Mouse (Mus musculus) stomach, embryonic 15.5 days (tissue): ENCODE data around the gene Heatr5a. TPM values are rescaled to one million over a fixed set of nuclear protein-coding genes. Genes with fewer than 3 reads are reported as not detected.

Experiments
- ATAC-seq: fragments of 200-750 bp; cut with Nextera tagmentation; 2 replicates; pipeline ENCODE4 v1.8.0; 2017; ENCODE audit warnings: low read depth, moderate number of reproducible peaks, moderate TSS enrichment; ENCODE audit not compliant: insufficient read depth, low FRiP score
- H3K27ac ChIP-seq: fragments of 300-500 bp; sonication (generic); 2 replicates; pipeline ENCODE4 v1.5.1; 2015; ENCODE audit warnings: mild to moderate bottlenecking, inconsistent platforms
- H3K27me3 ChIP-seq: fragments of 300-500 bp; sonication (generic); replicated peaks from 2 replicates; pipeline ENCODE4 v1.6.1; 2015; ENCODE audit warnings: inconsistent platforms
- H3K36me3 ChIP-seq: fragments of 300-500 bp; sonication (generic); 2 replicates; pipeline ENCODE4 v1.6.1; 2015; ENCODE audit warnings: inconsistent platforms
- H3K4me1 ChIP-seq: fragments of 300-500 bp; sonication (generic); 2 replicates; pipeline ENCODE4 v1.6.1; 2015; ENCODE audit warnings: inconsistent platforms
- H3K4me2 ChIP-seq: fragments of 300-500 bp; sonication (generic); 2 replicates; pipeline ENCODE4 v1.6.1; 2015; ENCODE audit warnings: mild to moderate bottlenecking, inconsistent platforms
- H3K4me3 ChIP-seq: fragments of 300-500 bp; sonication (generic); replicated peaks from 2 replicates; pipeline ENCODE4 v1.5.1; 2015; ENCODE audit warnings: inconsistent platforms
- H3K9ac ChIP-seq: fragments of 300-500 bp; sonication (generic); 2 replicates; pipeline ENCODE4 v1.6.1; 2015; ENCODE audit warnings: inconsistent platforms
- H3K9me3 ChIP-seq: fragments of 300-500 bp; sonication (generic); 2 replicates; pipeline ENCODE4 v1.6.1; 2016; ENCODE audit warnings: inconsistent platforms
- WGBS: fragments of 180-500 bp; shearing (Covaris S2); methylation state at CpG from one replicate; pipeline ENCODE4 v1.1.7; 2015; 5-methylcytosine and 5-hydroxymethylcytosine counted together
- polyA plus RNA-seq: library from polyadenylated mRNA; unstranded; fragments of >200 nt; fragmentation: Nextera tagmentation; extraction: Ambion mirVana; gene quantifications from 2 replicates; pipeline ENCODE4 v1.2.1, GENCODE M21; 2015

Gene Heatr5a
- polyA plus RNA-seq, 1 experiment from 2014 or later: 10.0 TPM

- H3K4me3 ChIP-seq: no peak overlapping the region
- 79% methylated on average over 9 of the region's 9 CpGs for WGBS
- peaks cover 17% of the 10 kb centered on the region for H3K36me3 ChIP-seq
- no peak overlapping the region for H3K9ac ChIP-seq
- H3K27me3 ChIP-seq: no peaks in the 10 kb centered on the region
- H3K27ac ChIP-seq: no peak overlapping the region
- ATAC-seq: no peak
- H3K4me1 ChIP-seq: no peaks in the 10 kb centered on the region
- no peak overlapping the region for H3K4me2 ChIP-seq
- H3K9me3 ChIP-seq: no peaks in the 10 kb centered on the region
Measured at GRCm38 (mm10) chr12:51998366-51998932, 27.3 kb upstream of the Heatr5a start.

GRCm38 (mm10) chr12:51995738-51996536 is 24.8 kb upstream of the Heatr5a start:
- ATAC-seq: no peak
- H3K9me3 ChIP-seq: no peaks in the 10 kb centered on the region
- H3K27ac ChIP-seq: no peak overlapping the region
- H3K4me3 ChIP-seq: no peak overlapping the region
- peaks cover 17% of the 10 kb centered on the region for H3K36me3 ChIP-seq
- no peak overlapping the region for H3K9ac ChIP-seq
- 89% methylated on average over 1 of the region's 1 CpGs for WGBS
- no peaks in the 10 kb centered on the region for H3K4me1 ChIP-seq
- H3K27me3 ChIP-seq: no peaks in the 10 kb centered on the region
- no peak overlapping the region for H3K4me2 ChIP-seq

DNA sequence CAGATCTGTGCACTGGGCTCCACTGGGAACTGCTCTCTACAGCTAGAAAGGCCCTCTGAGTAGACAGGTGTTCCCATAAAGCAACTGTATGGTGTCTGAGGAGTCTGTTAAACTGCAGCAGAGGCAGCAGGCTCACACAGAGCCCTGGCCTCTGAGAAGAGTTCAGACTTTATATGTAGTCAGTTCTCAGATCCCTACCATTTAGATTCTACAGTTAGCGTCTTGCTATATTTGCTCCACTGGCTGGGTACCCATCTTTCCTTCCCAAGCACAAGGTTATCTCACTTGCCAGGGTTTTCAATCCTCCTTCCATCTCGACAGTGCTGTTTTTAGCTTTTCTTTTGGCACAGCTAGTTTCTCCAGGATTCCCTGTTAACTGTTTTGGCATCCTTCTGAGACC is 19.5 kb upstream of the Heatr5a start:
- Histone ChIP-seq H3K9me3 (no peaks in the 10 kb centered on the region), H3K27ac (no peak overlapping the region), H3K36me3 (peaks cover 3% of the 10 kb centered on the region; the same call in 1 of the 2 replicates), H3K4me3 (no peak overlapping the region), H3K27me3 (no peaks in the 10 kb centered on the region), H3K4me2 (no peak overlapping the region), H3K4me1 (no peaks in the 10 kb centered on the region), H3K9ac (no peak overlapping the region)
- 84% methylated on average over 2 of the region's 2 CpGs for WGBS
- ATAC-seq: no peak

DNA sequence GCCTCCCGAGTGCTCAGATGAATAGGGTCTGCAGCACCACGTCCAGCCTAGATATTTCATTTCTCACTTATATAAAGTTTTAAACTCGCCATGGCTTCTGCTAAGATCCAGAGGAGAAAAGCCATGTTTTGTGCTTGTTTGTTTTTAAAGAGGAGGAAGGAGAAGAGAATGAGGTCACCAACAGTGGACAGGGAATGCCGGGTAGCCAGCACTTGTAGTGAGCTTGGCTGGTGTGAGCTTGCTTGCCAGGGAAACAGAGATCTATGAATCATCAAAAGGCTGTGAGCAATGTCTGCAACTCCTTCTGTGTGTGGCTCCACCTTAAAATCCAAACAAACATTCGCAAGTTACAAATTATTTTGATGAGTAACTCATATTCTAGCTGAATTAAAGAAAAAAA is 17.4 kb upstream of the Heatr5a start:
- no peak for ATAC-seq
- Histone ChIP-seq H3K36me3 (no peaks in the 10 kb centered on the region), H3K9me3 (no peaks in the 10 kb centered on the region), H3K27ac (no peak overlapping the region), H3K27me3 (no peaks in the 10 kb centered on the region), H3K9ac (no peak overlapping the region), H3K4me1 (no peaks in the 10 kb centered on the region), H3K4me3 (no peak overlapping the region), H3K4me2 (no peak overlapping the region)
- 80% methylated on average over 5 of the region's 5 CpGs for WGBS

- no peak overlapping the region for H3K4me3 ChIP-seq
- no peaks in the 10 kb centered on the region for H3K9me3 ChIP-seq
- no peaks in the 10 kb centered on the region for H3K27me3 ChIP-seq
- no peak overlapping the region for H3K4me2 ChIP-seq
- WGBS: 57% methylated on average over 4 of the region's 4 CpGs
- no peak overlapping the region for H3K9ac ChIP-seq
- no peak overlapping the region for H3K27ac ChIP-seq
- no peak for ATAC-seq
- no peaks in the 10 kb centered on the region for H3K36me3 ChIP-seq
- no peaks in the 10 kb centered on the region for H3K4me1 ChIP-seq
Measured at GRCm38 (mm10) chr12:51985826-51986225, 14.7 kb upstream of the Heatr5a start.

- H3K4me2 ChIP-seq: no peak overlapping the region
- H3K9ac ChIP-seq: no peak overlapping the region
- no peak overlapping the region for H3K27ac ChIP-seq
- no peaks in the 10 kb centered on the region for H3K9me3 ChIP-seq
- H3K36me3 ChIP-seq: no peaks in the 10 kb centered on the region
- no peaks in the 10 kb centered on the region for H3K4me1 ChIP-seq
- WGBS: 84% methylated on average over 3 of the region's 3 CpGs
- H3K27me3 ChIP-seq: no peaks in the 10 kb centered on the region
- H3K4me3 ChIP-seq: no peak overlapping the region
- ATAC-seq: no peak
Measured at GRCm38 (mm10) chr12:51985163-51985748, 14.1 kb upstream of the Heatr5a start.

- H3K4me2 ChIP-seq: no peak overlapping the region
- no peak overlapping the region for H3K9ac ChIP-seq
- H3K9me3 ChIP-seq: no peaks in the 10 kb centered on the region
- no peaks in the 10 kb centered on the region for H3K36me3 ChIP-seq
- no peak overlapping the region for H3K4me3 ChIP-seq
- ATAC-seq: no peak
- H3K27ac ChIP-seq: no peak overlapping the region
- no peaks in the 10 kb centered on the region for H3K27me3 ChIP-seq
- 89% methylated on average over 1 of the region's 1 CpGs for WGBS
- no peaks in the 10 kb centered on the region for H3K4me1 ChIP-seq
Measured at GRCm38 (mm10) chr12:51983625-51984024, 12.5 kb upstream of the Heatr5a start.

DNA sequence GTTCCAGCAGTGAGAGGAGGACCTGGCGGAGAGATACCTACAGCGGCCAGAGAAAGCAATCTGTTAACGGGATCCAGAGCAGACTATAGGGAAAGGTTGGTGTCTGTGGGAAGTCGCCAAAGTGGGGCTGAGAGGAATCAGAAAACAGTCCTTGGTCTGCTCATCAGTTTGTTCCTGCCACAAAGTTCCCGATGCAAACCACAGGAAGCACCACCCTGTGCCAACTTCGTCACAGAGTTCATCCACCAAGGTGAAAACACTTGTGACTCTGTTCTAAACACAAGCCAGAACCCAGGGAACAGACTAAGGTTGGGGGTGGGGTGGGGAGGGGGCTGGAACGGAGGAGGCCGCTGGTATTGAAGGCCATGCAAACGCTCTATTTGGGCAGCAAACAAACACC is 5.4 kb upstream of the Heatr5a start:
- Histone ChIP-seq H3K9me3 (no peaks in the 10 kb centered on the region), H3K4me2 (no peak overlapping the region), H3K4me3 (no peak overlapping the region), H3K36me3 (no peaks in the 10 kb centered on the region), H3K9ac (no peak overlapping the region), H3K27me3 (no peaks in the 10 kb centered on the region), H3K4me1 (no peaks in the 10 kb centered on the region), H3K27ac (no peak overlapping the region)
- 65% methylated on average over 9 of the region's 9 CpGs for WGBS
- no peak for ATAC-seq

- Histone ChIP-seq H3K27me3 (no peaks in the 10 kb centered on the region), H3K36me3 (no peaks in the 10 kb centered on the region), H3K4me3 (no peak overlapping the region), H3K4me1 (0 out of 2 replicates have a peak, but pooled peaks cover 7% of the 10 kb centered on the region), H3K9me3 (no peaks in the 10 kb centered on the region), H3K9ac (no peak overlapping the region), H3K27ac (no peak overlapping the region), H3K4me2 (no peak overlapping the region)
- WGBS: 96% methylated on average over 1 of the region's 1 CpGs
- no peak for ATAC-seq
Measured at GRCm38 (mm10) chr12:51974381-51974780, 3.3 kb upstream of the Heatr5a start.

- Histone ChIP-seq H3K4me2 (no peak overlapping the region), H3K27me3 (no peaks in the 10 kb centered on the region), H3K9ac (no peak overlapping the region), H3K36me3 (no peaks in the 10 kb centered on the region), H3K4me3 (no peak overlapping the region), H3K4me1 (peaks cover 11% of the 10 kb centered on the region; the same call in 1 of the 2 replicates), H3K27ac (no peak overlapping the region), H3K9me3 (no peaks in the 10 kb centered on the region)
- no peak for ATAC-seq
- WGBS: 94% methylated on average over 5 of the region's 5 CpGs
Measured at GRCm38 (mm10) chr12:51972269-51973065, 1.3 kb upstream of the Heatr5a start.

- 2% methylated on average over 35 of the region's 35 CpGs for WGBS
- H3K27ac ChIP-seq: peak overlapping the region; percentile 96
- peak overlapping the region; percentile 57 for H3K4me2 ChIP-seq
- H3K9ac ChIP-seq: peak overlapping the region; percentile 93
- peaks cover 11% of the 10 kb centered on the region; the same call in 1 of the 2 replicates for H3K4me1 ChIP-seq
- H3K36me3 ChIP-seq: no peaks in the 10 kb centered on the region
- no peaks in the 10 kb centered on the region for H3K9me3 ChIP-seq
- ATAC-seq: peak; percentile 74
- H3K27me3 ChIP-seq: no peaks in the 10 kb centered on the region
- H3K4me3 ChIP-seq: peak overlapping the region; percentile 99
Measured at GRCm38 (mm10) chr12:51970352-51971069, 610 bp downstream of the Heatr5a start.
